Comparison of ENCODE assay signal across 20 mouse cellular contexts in genomic region chr17:50135466-50135865, GRCm38 (mm10). TPM values are rescaled to one million over a fixed set of nuclear protein-coding genes. Genes with fewer than 3 reads are reported as not detected.
DNase-seq lines count a peak whose midpoint lies in the region; ATAC-seq and TF ChIP-seq lines count a peak whose summit lies in the region.
"Had no signal": no experiment of that assay in that cellular context is flagged by ENCODE, and none has a peak within 500 bp of the region (broad histone marks: within the 10 kb centered on the region; RNA-seq: fewer than 3 reads in every experiment).

No protein-coding gene starts in this region.

- ATAC-seq in heart, postnatal 0 days (ENCODE audit: insufficient read depth, low read depth), result no peak
- ATAC-seq in lung, embryonic 14.5 days (ENCODE audit: insufficient read depth), result no peak
- ATAC-seq: forebrain, embryonic 14.5 days; intestine, embryonic 16.5 days; Patski had no signal

- intact Hi-C loops in heart, postnatal 14 days (cut with DNase I), result loop anchor here (10.0 kb wide), 2 partner anchors 49 to 99 kb away; no protein-coding TSS in a partner anchor
- intact Hi-C loops in heart, postnatal 10 days (cut with DNase I), result loop anchor here (5.0 kb wide), 1 partner anchor 52 kb away; no protein-coding TSS in a partner anchor

- H3K9ac ChIP-seq in heart, postnatal 0 days (replicated peaks; ENCODE audit: low read depth, low read length), result no peak overlapping the region
- no peak overlapping the region for H3K9ac ChIP-seq in lung, embryonic 14.5 days
- H3K9ac ChIP-seq: embryonic facial prominence, embryonic 12.5 days; embryonic facial prominence, embryonic 15.5 days; hindbrain, embryonic 14.5 days had no signal

- TF ChIP-seq EP300 in heart, postnatal 0 days (IDR thresholded peaks at IDR 0.05; ENCODE audit: low read depth), result no peak

- 52% methylated on average over 10 of the region's 10 CpGs for WGBS in heart, postnatal 0 days
- WGBS in lung, embryonic 14.5 days, result 35% methylated on average over 10 of the region's 10 CpGs

- H3K27me3 ChIP-seq in heart, postnatal 0 days (ENCODE audit: control insufficient read depth, insufficient read depth, low read length), result no peaks in the 10 kb centered on the region
- H3K27me3 ChIP-seq in lung, embryonic 14.5 days (ENCODE audit: insufficient read depth, low read length), result no peaks in the 10 kb centered on the region
- H3K27me3 ChIP-seq: CH12.LX; embryonic facial prominence, embryonic 12.5 days; embryonic facial prominence, embryonic 15.5 days had no signal

- no peak for TF ChIP-seq CTCF in heart, postnatal 0 days (IDR thresholded peaks at IDR 0.05; ENCODE audit: low read depth)
- TF ChIP-seq CTCF in lung, embryonic 14.5 days (IDR thresholded peaks at IDR 0.05; ENCODE audit: low read depth), result no peak

- DNase-seq in heart, adult 11 months, result peak; percentile 94
- DNase-seq in heart, postnatal 14 days, result no peak
- no peak for DNase-seq in heart, postnatal 0 days (ENCODE audit: low spot score)
- no peak for DNase-seq in heart, postnatal 10 days
- DNase-seq in lung, embryonic 14.5 days, result no peak
- no peak for DNase-seq in lung, adult 18-20 months
- DNase-seq: cerebellum, adult 11 months; cerebellum, adult 2 months; cerebellum, adult 9-11 months had no signal

- no peak overlapping the region for H3K4me3 ChIP-seq in heart, postnatal 0 days (ENCODE audit: low read depth, low read length)
- H3K4me3 ChIP-seq in lung, embryonic 14.5 days (ENCODE audit: low read depth, low read length), result no peak overlapping the region
- H3K4me3 ChIP-seq in brown adipose tissue, adult 24 weeks (ENCODE audit: insufficient read depth, low read depth, low read length), result no peak overlapping the region; the same call in 1 of the 2 replicates
- H3K4me3 ChIP-seq: embryonic facial prominence, embryonic 12.5 days; embryonic facial prominence, embryonic 15.5 days had no signal

- no peak overlapping the region for H3K4me2 ChIP-seq in heart, postnatal 0 days (ENCODE audit: low read depth, low read length)
- H3K4me2 ChIP-seq in lung, embryonic 14.5 days, result peak overlapping the region; percentile 23; the same call in 1 of the 2 replicates
- H3K4me2 ChIP-seq: embryonic facial prominence, embryonic 12.5 days; embryonic facial prominence, embryonic 15.5 days; heart, embryonic 11.5 days; hindbrain, embryonic 14.5 days had no signal

- H3K9me3 ChIP-seq in heart, postnatal 0 days (replicated peaks; ENCODE audit: control insufficient read depth, low read length), result no peaks in the 10 kb centered on the region
- H3K9me3 ChIP-seq in lung, embryonic 14.5 days (ENCODE audit: low read depth, low read length), result no peaks in the 10 kb centered on the region
- H3K9me3 ChIP-seq: embryonic facial prominence, embryonic 12.5 days; embryonic facial prominence, embryonic 15.5 days had no signal

- H3K4me1 ChIP-seq in heart, postnatal 0 days (ENCODE audit: control insufficient read depth, insufficient read depth), result peaks cover 16% of the 10 kb centered on the region
- peaks cover 6% of the 10 kb centered on the region for H3K4me1 ChIP-seq in lung, embryonic 14.5 days (ENCODE audit: insufficient read depth)
- H3K4me1 ChIP-seq in brown adipose tissue, adult 24 weeks (ENCODE audit: control insufficient read depth, insufficient read depth, insufficient read length, low read length), result peaks cover 23% of the 10 kb centered on the region
- H3K4me1 ChIP-seq: embryonic facial prominence, embryonic 12.5 days had no signal

- H3K27ac ChIP-seq in heart, postnatal 0 days (ENCODE audit: low read depth), result peak overlapping the region; percentile 27; the same call in 1 of the 2 replicates
- H3K27ac ChIP-seq in lung, embryonic 14.5 days (ENCODE audit: low read depth), result no peak overlapping the region
- peak overlapping the region; percentile 97 for H3K27ac ChIP-seq in brown adipose tissue, adult 24 weeks (replicated peaks; ENCODE audit: low read depth, low read length)
- H3K27ac ChIP-seq: embryonic facial prominence, embryonic 12.5 days; embryonic facial prominence, embryonic 15.5 days; hindbrain, embryonic 14.5 days; hindbrain, postnatal 0 days had no signal

- no peaks in the 10 kb centered on the region for H3K36me3 ChIP-seq in heart, postnatal 0 days (replicated peaks; ENCODE audit: control insufficient read depth, insufficient read depth, low read length)
- H3K36me3 ChIP-seq in lung, embryonic 14.5 days (ENCODE audit: insufficient read depth), result no peaks in the 10 kb centered on the region
- H3K36me3 ChIP-seq: embryonic facial prominence, embryonic 12.5 days; embryonic facial prominence, embryonic 15.5 days; G1E had no signal

RNA-seq across cellular contexts. Expression of gene Rftn1, which starts 55.0 kb away (rescaled TPM):
- 10 to 100 TPM; 52.4 to 53.7 TPM for total RNA-seq in heart, postnatal 14 days (2021)
- 54.8 and 59.5 TPM in 2 replicates for total RNA-seq in heart, postnatal 0 days (2014; rRNA removed; ENCODE audit: low replicate concordance)
- polyA plus RNA-seq in heart, postnatal 0 days (2015; fragmentation: Nextera tagmentation; extraction: Ambion mirVana), result 32.9 and 36.5 TPM in 2 replicates
- total RNA-seq in heart, postnatal 10 days (2021), result 10 to 100 TPM; 69.5 to 79.2 TPM
- 17.4 and 19.0 TPM in 2 replicates for polyA plus RNA-seq in lung, embryonic 14.5 days (2014; fragmentation: Nextera tagmentation; extraction: Ambion mirVana)
- 4.2 and 5.1 TPM in 2 replicates for polyA plus RNA-seq in brown adipose tissue, adult 24 weeks (2012; ENCODE audit: insufficient read depth, insufficient read length, missing spikeins)
- total RNA-seq: G1E had no signal
- polyA plus RNA-seq: G1E had no signal
